Mouse (Mus musculus) cortical plate, adult 2 months (tissue): ENCODE data around the gene Zfp667.
A peak's percentile ranks its signal among the peaks of the same experiment; 100 is the strongest.

Source experiments
- CTCF ChIP-seq: fragments of 200-500 bp; IDR thresholded peaks from 2 replicates; pipeline ENCODE4 v1.5.1; 2011; ENCODE audit warnings: mild to moderate bottlenecking, control low read depth, low read length; ENCODE audit not compliant: insufficient read depth; ENCODE audit errors: extremely low read depth
- POLR2A ChIP-seq: fragments of 200-500 bp; IDR thresholded peaks from 2 replicates; pipeline ENCODE4 v1.6.1; 2011; ENCODE audit warnings: mild to moderate bottlenecking, low read length, control low read depth; ENCODE audit not compliant: insufficient read depth; ENCODE audit errors: extremely low read depth

- peak; percentile 33; the same call in 1 of the 2 replicates for TF ChIP-seq CTCF
- peak; percentile 56; the same call in 1 of the 2 replicates for TF ChIP-seq POLR2A
Observed at GRCm38 (mm10) chr7:6283451-6284075, 2.8 kb upstream of the Zfp667 start.
